Mouse (Mus musculus) heart, embryonic 13.5 days (tissue): ENCODE measurements around the gene Kazn. TPM values are rescaled to one million over a fixed set of nuclear protein-coding genes. Genes with fewer than 3 reads are reported as not detected.

ENCODE experiments used
- ATAC-seq: fragments of 200-750 bp; cut with Nextera tagmentation; 2 replicates; pipeline ENCODE4 v1.8.0; 2017; ENCODE audit warnings: moderate TSS enrichment; ENCODE audit not compliant: insufficient number of reproducible peaks, low FRiP score, low TSS enrichment; ENCODE audit errors: extremely low read depth
- H3K27ac ChIP-seq: fragments of 300-500 bp; sonication (generic); replicated peaks from 2 replicates; pipeline ENCODE4 v1.5.1; 2015; ENCODE audit warnings: moderate library complexity, mild to moderate bottlenecking, inconsistent platforms
- H3K27me3 ChIP-seq: fragments of 300-500 bp; sonication (generic); replicated peaks from 2 replicates; pipeline ENCODE4 v1.6.1; 2015; ENCODE audit warnings: mild to moderate bottlenecking, inconsistent platforms
- H3K36me3 ChIP-seq: fragments of 300-500 bp; sonication (generic); 2 replicates; pipeline ENCODE4 v1.6.1; 2015; ENCODE audit warnings: mild to moderate bottlenecking, inconsistent platforms
- H3K4me1 ChIP-seq: fragments of 300-500 bp; sonication (generic); 2 replicates; pipeline ENCODE4 v1.6.1; 2015; ENCODE audit warnings: inconsistent platforms
- H3K4me2 ChIP-seq: fragments of 300-500 bp; sonication (generic); 2 replicates; pipeline ENCODE4 v1.6.1; 2015; ENCODE audit warnings: inconsistent platforms, mild to moderate bottlenecking, moderate library complexity
- H3K4me3 ChIP-seq: fragments of 300-500 bp; sonication (generic); 2 replicates; pipeline ENCODE4 v1.5.1; 2015; ENCODE audit warnings: moderate library complexity, mild to moderate bottlenecking, inconsistent platforms
- H3K9ac ChIP-seq: fragments of 300-500 bp; sonication (generic); 2 replicates; pipeline ENCODE4 v1.6.1; 2015; ENCODE audit warnings: inconsistent platforms, mild to moderate bottlenecking, moderate library complexity
- H3K9me3 ChIP-seq: fragments of 300-500 bp; sonication (generic); 2 replicates; pipeline ENCODE4 v1.6.1; 2016; ENCODE audit warnings: inconsistent platforms
- WGBS: fragments of 180-500 bp; shearing (Covaris S2); methylation state at CpG from one replicate; pipeline ENCODE4 v1.1.7; 2015; ENCODE audit warnings: mixed read lengths; 5-methylcytosine and 5-hydroxymethylcytosine counted together
- polyA plus RNA-seq: library from polyadenylated mRNA; unstranded; fragments of >200 nt; fragmentation: Nextera tagmentation; extraction: Ambion mirVana; gene quantifications from 2 replicates; pipeline ENCODE4 v1.2.1, GENCODE M21; 2015

Kazn gene
- polyA plus RNA-seq, 1 experiment from 2014 or later = 5.8 TPM

- 50% methylated on average over 4 of the region's 4 CpGs for WGBS
- no peaks in the 10 kb centered on the region for H3K27me3 ChIP-seq
- ATAC-seq = no peak
These were observed 22.5 kb upstream of the Kazn start for GRCm38 (mm10) chr4:142261725-142262124.

GRCm38 (mm10) chr4:142258730-142259129, 19.5 kb upstream of the Kazn start:
- ATAC-seq = no peak
- no peak overlapping the region for H3K9ac ChIP-seq
- no peaks in the 10 kb centered on the region for H3K36me3 ChIP-seq
- H3K4me1 ChIP-seq = no peaks in the 10 kb centered on the region
- no peak overlapping the region for H3K27ac ChIP-seq
- no peak overlapping the region for H3K4me2 ChIP-seq
- no peak overlapping the region for H3K4me3 ChIP-seq
- H3K27me3 ChIP-seq = no peaks in the 10 kb centered on the region
- H3K9me3 ChIP-seq = no peaks in the 10 kb centered on the region
- WGBS = 85% methylated on average over 10 of the region's 10 CpGs

More at GRCm38 (mm10) chr4:142261725-142262124, 22.5 kb upstream of the Kazn start:
- no peak overlapping the region for H3K27ac ChIP-seq
- no peak overlapping the region for H3K4me3 ChIP-seq
- no peak overlapping the region for H3K9ac ChIP-seq
- H3K36me3 ChIP-seq = no peaks in the 10 kb centered on the region
- H3K4me2 ChIP-seq = no peak overlapping the region
- H3K9me3 ChIP-seq = no peaks in the 10 kb centered on the region
- H3K4me1 ChIP-seq = no peaks in the 10 kb centered on the region

GRCm38 (mm10) chr4:142254088-142254487, 14.9 kb upstream of the Kazn start:
- no peak for ATAC-seq
- no peak overlapping the region for H3K9ac ChIP-seq
- no peaks in the 10 kb centered on the region for H3K36me3 ChIP-seq
- peaks cover 8% of the 10 kb centered on the region for H3K4me1 ChIP-seq
- WGBS = 58% methylated on average over 6 of the region's 6 CpGs
- H3K9me3 ChIP-seq = no peaks in the 10 kb centered on the region
- no peak overlapping the region for H3K4me3 ChIP-seq
- no peak overlapping the region for H3K27ac ChIP-seq
- no peaks in the 10 kb centered on the region for H3K27me3 ChIP-seq
- no peak overlapping the region for H3K4me2 ChIP-seq

GRCm38 (mm10) chr4:142251471-142252354, 12.5 kb upstream of the Kazn start:
- H3K4me3 ChIP-seq = no peak overlapping the region
- H3K27me3 ChIP-seq = no peaks in the 10 kb centered on the region
- H3K36me3 ChIP-seq = no peaks in the 10 kb centered on the region
- no peak overlapping the region for H3K4me2 ChIP-seq
- WGBS = 40% methylated on average over 12 of the region's 12 CpGs
- no peaks in the 10 kb centered on the region for H3K9me3 ChIP-seq
- H3K9ac ChIP-seq = no peak overlapping the region
- H3K27ac ChIP-seq = no peak overlapping the region
- peaks cover 8% of the 10 kb centered on the region for H3K4me1 ChIP-seq
- ATAC-seq = no peak

- WGBS = 78% methylated on average over 8 of the region's 8 CpGs
- Histone ChIP-seq H3K36me3 (no peaks in the 10 kb centered on the region), H3K9me3 (no peaks in the 10 kb centered on the region), H3K9ac (no peak overlapping the region), H3K4me1 (peaks cover 8% of the 10 kb centered on the region), H3K27ac (no peak overlapping the region), H3K27me3 (no peaks in the 10 kb centered on the region), H3K4me3 (no peak overlapping the region), H3K4me2 (no peak overlapping the region)
- ATAC-seq = no peak
These were observed 10.9 kb upstream of the Kazn start for GRCm38 (mm10) chr4:142250054-142250453.

- Histone ChIP-seq H3K4me2 (no peak overlapping the region), H3K4me3 (no peak overlapping the region), H3K27me3 (no peaks in the 10 kb centered on the region), H3K9ac (no peak overlapping the region), H3K4me1 (peaks cover 8% of the 10 kb centered on the region), H3K27ac (no peak overlapping the region), H3K36me3 (no peaks in the 10 kb centered on the region), H3K9me3 (no peaks in the 10 kb centered on the region)
- WGBS = 19% methylated on average over 9 of the region's 9 CpGs
- ATAC-seq = no peak
These were observed 10.2 kb upstream of the Kazn start for GRCm38 (mm10) chr4:142249401-142249800.

GRCm38 (mm10) chr4:142248426-142248825, 9.2 kb upstream of the Kazn start:
- Histone ChIP-seq H3K9ac (no peak overlapping the region), H3K36me3 (no peaks in the 10 kb centered on the region), H3K9me3 (no peaks in the 10 kb centered on the region), H3K4me3 (no peak overlapping the region), H3K27me3 (no peaks in the 10 kb centered on the region), H3K4me1 (peaks cover 8% of the 10 kb centered on the region), H3K27ac (no peak overlapping the region), H3K4me2 (no peak overlapping the region)
- 5% methylated on average over 5 of the region's 5 CpGs for WGBS
- ATAC-seq = no peak

- no peak overlapping the region for H3K4me3 ChIP-seq
- H3K27ac ChIP-seq = no peak overlapping the region
- H3K9me3 ChIP-seq = no peaks in the 10 kb centered on the region
- H3K27me3 ChIP-seq = no peaks in the 10 kb centered on the region
- H3K36me3 ChIP-seq = no peaks in the 10 kb centered on the region
- H3K9ac ChIP-seq = no peak overlapping the region
- ATAC-seq = no peak
- no peak overlapping the region for H3K4me2 ChIP-seq
- WGBS = 33% methylated on average over 5 of the region's 5 CpGs
- peaks cover 8% of the 10 kb centered on the region for H3K4me1 ChIP-seq
These were observed 7.5 kb upstream of the Kazn start for GRCm38 (mm10) chr4:142246698-142247097.

GRCm38 (mm10) chr4:142244641-142245040, 5.4 kb upstream of the Kazn start:
- no peak for ATAC-seq
- peaks cover under 1% of the 10 kb centered on the region for H3K4me1 ChIP-seq
- H3K27me3 ChIP-seq = no peaks in the 10 kb centered on the region
- no peaks in the 10 kb centered on the region for H3K36me3 ChIP-seq
- 79% methylated on average over 5 of the region's 5 CpGs for WGBS
- H3K4me2 ChIP-seq = no peak overlapping the region
- no peak overlapping the region for H3K4me3 ChIP-seq
- no peaks in the 10 kb centered on the region for H3K9me3 ChIP-seq
- H3K9ac ChIP-seq = no peak overlapping the region
- no peak overlapping the region for H3K27ac ChIP-seq

GRCm38 (mm10) chr4:142242750-142243383, 3.7 kb upstream of the Kazn start:
- WGBS = 81% methylated on average over 6 of the region's 6 CpGs
- Histone ChIP-seq H3K4me2 (no peak overlapping the region), H3K9ac (no peak overlapping the region), H3K36me3 (no peaks in the 10 kb centered on the region), H3K27ac (no peak overlapping the region), H3K9me3 (no peaks in the 10 kb centered on the region), H3K4me1 (peaks cover 12% of the 10 kb centered on the region), H3K27me3 (no peaks in the 10 kb centered on the region), H3K4me3 (no peak overlapping the region)
- no peak for ATAC-seq

- ATAC-seq = no peak
- Histone ChIP-seq H3K27me3 (no peaks in the 10 kb centered on the region), H3K36me3 (no peaks in the 10 kb centered on the region), H3K9me3 (no peaks in the 10 kb centered on the region), H3K4me3 (no peak overlapping the region), H3K4me1 (peaks cover 19% of the 10 kb centered on the region), H3K27ac (no peak overlapping the region), H3K9ac (no peak overlapping the region), H3K4me2 (no peak overlapping the region)
- WGBS = 61% methylated on average over 4 of the region's 4 CpGs
These were observed 3.0 kb upstream of the Kazn start for GRCm38 (mm10) chr4:142242164-142242563.

GRCm38 (mm10) chr4:142240874-142241273, 1.7 kb upstream of the Kazn start:
- Histone ChIP-seq H3K4me2 (no peak overlapping the region), H3K27me3 (no peaks in the 10 kb centered on the region), H3K4me1 (peaks cover 19% of the 10 kb centered on the region), H3K27ac (no peak overlapping the region), H3K4me3 (no peak overlapping the region), H3K36me3 (no peaks in the 10 kb centered on the region), H3K9me3 (no peaks in the 10 kb centered on the region), H3K9ac (no peak overlapping the region)
- ATAC-seq = no peak
- whole genome bisulfite sequencing = 61% methylated on average over 5 of the region's 5 CpGs
